Mouse (Mus musculus) erythroblast, embryonic 14.5 days (primary cell): ENCODE measurements around the gene Lsm14a. TPM values are rescaled to one million over a fixed set of nuclear protein-coding genes. Genes with fewer than 3 reads are reported as not detected.
A peak's percentile ranks its signal among the peaks of the same experiment; 100 is the strongest.

Source experiments
- H3K27me3 ChIP-seq: 2 replicates; pipeline ENCODE4 v1.6.1; 2012; ENCODE audit warnings: inconsistent platforms; ENCODE audit not compliant: control insufficient read depth
- H3K36me3 ChIP-seq: 2 replicates; pipeline ENCODE4 v1.6.1; 2012; ENCODE audit warnings: mild to moderate bottlenecking, inconsistent platforms; ENCODE audit not compliant: control insufficient read depth
- H3K4me1 ChIP-seq: 2 replicates; pipeline ENCODE4 v1.6.1; 2012; ENCODE audit warnings: inconsistent platforms; ENCODE audit not compliant: control insufficient read depth
- H3K4me3 ChIP-seq: replicated peaks from 2 replicates; pipeline ENCODE3; 2012; ENCODE audit warnings: moderate library complexity, mild to moderate bottlenecking, inconsistent platforms
- H3K9me3 ChIP-seq: 2 replicates; pipeline ENCODE4 v1.6.1; 2012; ENCODE audit warnings: low read length, inconsistent platforms, mixed read lengths; ENCODE audit not compliant: control insufficient read depth
- GATA1 ChIP-seq: IDR thresholded peaks from 2 replicates; pipeline ENCODE4 v1.6.1; 2012; ENCODE audit warnings: low read length, inconsistent platforms, mixed read lengths
- TAL1 ChIP-seq: IDR thresholded peaks from 3 replicates; pipeline ENCODE4 v1.6.1; 2012; ENCODE audit warnings: low read length, inconsistent platforms, mixed read lengths
- polyA plus RNA-seq: library from polyadenylated mRNA; stranded (reverse); fragments of >175 nt; gene quantifications from 2 replicates; pipeline ENCODE4 v1.2.3, GENCODE M21; 2012

Gene Lsm14a
- polyA plus RNA-seq, 1 experiment = 2.8 TPM

GRCm38 (mm10) chr7:34394636-34395035 lies 1.5 kb upstream of the Lsm14a start:
- no peaks in the 10 kb centered on the region for H3K36me3 ChIP-seq
- TF ChIP-seq GATA1 (no peak), TAL1 (no peak)
- H3K9me3 ChIP-seq = no peaks in the 10 kb centered on the region
- no peak overlapping the region for H3K4me3 ChIP-seq
- H3K27me3 ChIP-seq = no peaks in the 10 kb centered on the region
- H3K4me1 ChIP-seq = peaks cover 15% of the 10 kb centered on the region

GRCm38 (mm10) chr7:34394091-34394490 lies 976 bp upstream of the Lsm14a start:
- TF ChIP-seq TAL1 = no peak
- no peak for TF ChIP-seq GATA1
- H3K4me3 ChIP-seq = no peak overlapping the region
- H3K27me3 ChIP-seq = no peaks in the 10 kb centered on the region
- H3K36me3 ChIP-seq = no peaks in the 10 kb centered on the region
- no peaks in the 10 kb centered on the region for H3K9me3 ChIP-seq
- peaks cover 15% of the 10 kb centered on the region for H3K4me1 ChIP-seq

GRCm38 (mm10) chr7:34392335-34392734 lies 780 bp downstream of the Lsm14a start:
- Histone ChIP-seq H3K4me1 (peaks cover 23% of the 10 kb centered on the region), H3K9me3 (no peaks in the 10 kb centered on the region), H3K36me3 (peaks cover 5% of the 10 kb centered on the region), H3K27me3 (no peaks in the 10 kb centered on the region), H3K4me3 (no peak overlapping the region)
- TF ChIP-seq GATA1 = no peak
- TF ChIP-seq TAL1 = no peak

GRCm38 (mm10) chr7:34391711-34392110 lies 1.4 kb downstream of the Lsm14a start:
- no peak for TF ChIP-seq GATA1
- no peak for TF ChIP-seq TAL1
- H3K36me3 ChIP-seq = peaks cover 12% of the 10 kb centered on the region
- no peaks in the 10 kb centered on the region for H3K27me3 ChIP-seq
- peaks cover 29% of the 10 kb centered on the region for H3K4me1 ChIP-seq
- no peak overlapping the region for H3K4me3 ChIP-seq
- H3K9me3 ChIP-seq = no peaks in the 10 kb centered on the region

- H3K27me3 ChIP-seq = no peaks in the 10 kb centered on the region
Measured at GRCm38 (mm10) chr7:34390834-34391155, 2.3 kb downstream of the Lsm14a start.

GRCm38 (mm10) chr7:34390111-34390833 lies 2.8 kb downstream of the Lsm14a start:
- Histone ChIP-seq H3K36me3 (peaks cover 22% of the 10 kb centered on the region), H3K4me3 (peak overlapping the region; percentile 70), H3K4me1 (peaks cover 36% of the 10 kb centered on the region), H3K27me3 (no peaks in the 10 kb centered on the region), H3K9me3 (no peaks in the 10 kb centered on the region)
- no peak for TF ChIP-seq TAL1
- TF ChIP-seq GATA1 = no peak

More at GRCm38 (mm10) chr7:34390834-34391155, 2.3 kb downstream of the Lsm14a start:
- peak overlapping the region; percentile 70 for H3K4me3 ChIP-seq
- peaks cover 30% of the 10 kb centered on the region for H3K4me1 ChIP-seq
- TF ChIP-seq GATA1 (no peak), TAL1 (no peak)
- peaks cover 17% of the 10 kb centered on the region for H3K36me3 ChIP-seq
- H3K9me3 ChIP-seq = no peaks in the 10 kb centered on the region

GRCm38 (mm10) chr7:34389277-34390085 lies 3.6 kb downstream of the Lsm14a start:
- Histone ChIP-seq H3K36me3 (peaks cover 26% of the 10 kb centered on the region), H3K4me1 (peaks cover 36% of the 10 kb centered on the region), H3K4me3 (peak overlapping the region; percentile 70), H3K9me3 (no peaks in the 10 kb centered on the region), H3K27me3 (no peaks in the 10 kb centered on the region)
- TF ChIP-seq TAL1 (no peak), GATA1 (no peak)

- Histone ChIP-seq H3K4me1 (peaks cover 42% of the 10 kb centered on the region), H3K9me3 (no peaks in the 10 kb centered on the region), H3K27me3 (no peaks in the 10 kb centered on the region), H3K36me3 (peaks cover 33% of the 10 kb centered on the region), H3K4me3 (peak overlapping the region; percentile 70)
- TF ChIP-seq TAL1 (no peak), GATA1 (no peak)
Measured at GRCm38 (mm10) chr7:34388445-34389276, 4.5 kb downstream of the Lsm14a start.
